Mouse (Mus musculus): ENCODE results near the gene Myo5a. TPM values are rescaled to one million over a fixed set of nuclear protein-coding genes. Genes with fewer than 3 reads are reported as not detected.
"Not testable (repeated sequence)": the region's sequence is repeated elsewhere in the genome, so short reads cannot be mapped to it uniquely, and the experiment has no call there.

The Myo5a gene
- polyA plus RNA-seq, 1 experiment from 2014 or later: 6.4 TPM

GRCm38 (mm10) chr9:75236416-75237308, 165.8 kb downstream of the Myo5a start:
- Histone ChIP-seq H3K27ac (no peak overlapping the region), H3K4me2 (no peak overlapping the region), H3K9me3 (replicated peaks) (no peaks in the 10 kb centered on the region), H3K27me3 (peaks cover 9% of the 10 kb centered on the region), H3K36me3 (no peaks in the 10 kb centered on the region), H3K9ac (no peak overlapping the region), H3K4me3 (no peak overlapping the region), H3K4me1 (replicated peaks) (peaks cover 29% of the 10 kb centered on the region)
- 77% methylated on average over 12 of the region's 12 CpGs for WGBS
- no peak for ATAC-seq (replicated peaks; ENCODE audit: insufficient number of reproducible peaks, insufficient read depth, low FRiP score, low read depth)

DNA sequence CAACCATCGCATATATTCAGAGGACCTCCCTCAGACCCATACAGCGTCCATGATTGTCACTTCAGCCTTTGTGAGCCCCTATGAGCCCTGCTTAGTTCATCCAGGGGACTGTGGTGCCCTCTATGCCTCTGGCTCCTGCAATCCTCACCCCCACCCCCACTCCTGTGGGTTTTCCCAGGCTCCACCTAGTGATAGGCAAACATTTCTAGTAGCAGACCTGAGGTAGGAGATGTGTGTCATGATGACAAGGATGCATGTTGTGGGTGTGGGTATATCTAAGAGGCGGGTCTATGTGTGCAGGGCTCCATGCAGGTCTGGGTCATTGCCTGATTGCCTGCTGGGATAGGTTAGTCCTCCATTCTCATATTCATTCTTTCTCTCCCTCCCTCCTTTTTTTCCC, 167.4 kb downstream of the Myo5a start:
- H3K36me3 ChIP-seq: no peaks in the 10 kb centered on the region
- no peak overlapping the region for H3K27ac ChIP-seq
- H3K4me1 ChIP-seq (replicated peaks): peaks cover 20% of the 10 kb centered on the region
- no peak overlapping the region for H3K4me3 ChIP-seq
- no peak for ATAC-seq (replicated peaks; ENCODE audit: insufficient number of reproducible peaks, insufficient read depth, low FRiP score, low read depth)
- no peaks in the 10 kb centered on the region for H3K9me3 ChIP-seq (replicated peaks)
- no peak overlapping the region for H3K4me2 ChIP-seq
- WGBS: 83% methylated on average over 3 of the region's 3 CpGs
- H3K27me3 ChIP-seq: no peaks in the 10 kb centered on the region; the same call in 1 of the 2 replicates
- no peak overlapping the region for H3K9ac ChIP-seq

GRCm38 (mm10) chr9:75243052-75243451, 172.2 kb downstream of the Myo5a start:
- no peak for ATAC-seq (replicated peaks; ENCODE audit: insufficient number of reproducible peaks, insufficient read depth, low FRiP score, low read depth)
- H3K4me3 ChIP-seq: no peak overlapping the region

DNA sequence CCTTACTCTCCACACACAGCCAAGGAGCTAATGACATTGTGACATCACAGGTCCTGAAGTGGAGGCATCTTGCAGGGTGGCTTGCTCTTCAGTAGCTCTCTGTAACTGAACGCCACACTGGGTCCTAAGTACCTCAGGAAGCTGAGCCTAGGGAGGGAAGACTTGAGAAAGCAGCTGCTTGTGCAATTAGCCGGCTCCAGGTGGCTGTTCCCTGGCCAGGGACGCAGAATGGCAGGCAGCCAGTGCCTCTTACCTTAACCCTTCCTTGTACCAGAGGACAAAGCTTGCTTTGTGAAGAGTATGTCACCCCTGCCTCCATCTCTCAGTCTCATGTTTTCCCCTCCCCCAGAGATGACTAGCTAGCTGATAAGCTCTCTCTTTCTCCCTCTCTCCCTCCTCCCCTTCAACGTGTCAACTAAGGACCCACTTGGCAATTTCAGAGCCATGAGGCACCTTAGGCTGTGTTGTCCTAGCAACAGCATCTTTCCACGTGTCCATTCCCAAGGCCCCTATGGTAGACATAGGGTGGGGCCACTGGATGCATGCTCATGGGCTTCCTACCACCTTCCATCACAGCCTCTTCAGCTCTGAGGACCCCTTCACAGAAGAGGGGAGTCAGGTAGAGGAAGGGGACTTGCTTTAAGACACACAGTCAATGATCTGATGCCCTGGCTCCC, 173.1 kb downstream of the Myo5a start:
- ATAC-seq (replicated peaks; ENCODE audit: insufficient number of reproducible peaks, insufficient read depth, low FRiP score, low read depth): 0 out of 2 replicates have a peak, but pooled peaks have one; percentile 22
- H3K36me3 ChIP-seq: no peaks in the 10 kb centered on the region
- no peak overlapping the region for H3K4me2 ChIP-seq
- no peak overlapping the region for H3K27ac ChIP-seq
- WGBS: 13% methylated on average over 5 of the region's 5 CpGs
- no peaks in the 10 kb centered on the region; the same call in 1 of the 2 replicates for H3K27me3 ChIP-seq
- H3K4me1 ChIP-seq (replicated peaks): peaks cover 7% of the 10 kb centered on the region; the same call in 1 of the 2 replicates
- no peak overlapping the region for H3K4me3 ChIP-seq
- H3K9ac ChIP-seq: no peak overlapping the region
- no peaks in the 10 kb centered on the region for H3K9me3 ChIP-seq (replicated peaks)

More at GRCm38 (mm10) chr9:75243052-75243451, 172.2 kb downstream of the Myo5a start:
- 61% methylated on average over 6 of the region's 6 CpGs for WGBS
- H3K9me3 ChIP-seq (replicated peaks): no peaks in the 10 kb centered on the region
- no peaks in the 10 kb centered on the region for H3K36me3 ChIP-seq
- no peaks in the 10 kb centered on the region; the same call in 1 of the 2 replicates for H3K27me3 ChIP-seq
- H3K4me1 ChIP-seq (replicated peaks): peaks cover 7% of the 10 kb centered on the region; the same call in 1 of the 2 replicates
- no peak overlapping the region for H3K9ac ChIP-seq
- no peak overlapping the region for H3K4me2 ChIP-seq
- H3K27ac ChIP-seq: no peak overlapping the region

- H3K27ac ChIP-seq: no peak overlapping the region
- no peaks in the 10 kb centered on the region for H3K9me3 ChIP-seq (replicated peaks)
- no peaks in the 10 kb centered on the region for H3K36me3 ChIP-seq
- H3K27me3 ChIP-seq: no peaks in the 10 kb centered on the region; the same call in 1 of the 2 replicates
- no peak for ATAC-seq (replicated peaks; ENCODE audit: insufficient number of reproducible peaks, insufficient read depth, low FRiP score, low read depth)
- H3K4me1 ChIP-seq (replicated peaks): peaks cover 7% of the 10 kb centered on the region; the same call in 1 of the 2 replicates
- 71% methylated on average over 4 of the region's 4 CpGs for WGBS
- H3K4me3 ChIP-seq: no peak overlapping the region
- no peak overlapping the region for H3K4me2 ChIP-seq
- no peak overlapping the region for H3K9ac ChIP-seq
These were observed 173.7 kb downstream of the Myo5a start for GRCm38 (mm10) chr9:75244527-75244926.

DNA sequence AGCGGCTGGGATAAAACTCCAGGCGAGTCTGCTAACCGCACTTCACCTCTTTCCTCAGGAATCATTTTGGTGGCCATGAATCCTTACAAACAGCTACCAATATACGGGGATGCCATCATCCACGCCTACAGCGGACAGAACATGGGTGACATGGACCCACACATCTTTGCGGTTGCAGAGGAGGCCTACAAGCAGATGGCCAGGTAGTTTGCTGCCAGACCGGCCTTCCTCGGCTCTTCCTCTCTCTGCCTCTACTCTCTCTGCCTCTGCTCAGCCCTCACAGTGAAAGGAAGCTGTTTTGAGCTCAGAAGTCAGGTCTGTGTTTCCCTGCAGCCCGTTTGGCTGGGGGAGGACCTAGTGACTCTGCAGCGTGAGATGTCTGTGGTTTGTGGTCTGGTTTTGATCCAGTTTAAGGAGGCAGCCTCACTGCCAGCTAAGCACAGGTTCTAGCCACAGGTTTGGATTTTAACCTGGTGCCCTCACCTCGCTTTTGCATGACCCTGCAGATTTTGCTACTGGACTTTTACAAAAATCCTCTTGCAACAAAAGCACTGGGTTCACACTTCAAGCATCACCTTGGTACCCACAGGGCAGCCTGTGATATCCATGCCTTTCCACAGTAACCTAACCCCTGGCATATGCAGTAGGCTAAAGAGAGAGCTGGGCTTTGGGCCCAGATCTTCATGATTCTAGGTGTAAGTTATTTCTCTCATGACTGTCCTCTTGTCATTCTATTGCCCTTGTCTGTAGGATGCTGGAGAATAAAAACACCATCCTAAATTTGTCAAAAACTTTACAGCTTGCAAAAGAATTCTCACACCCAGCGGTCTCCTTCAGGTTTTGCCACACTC, 175.5 kb downstream of the Myo5a start:
- no peak overlapping the region for H3K27ac ChIP-seq
- H3K4me2 ChIP-seq: no peak overlapping the region
- H3K9me3 ChIP-seq (replicated peaks): no peaks in the 10 kb centered on the region
- no peaks in the 10 kb centered on the region; the same call in 1 of the 2 replicates for H3K27me3 ChIP-seq
- H3K9ac ChIP-seq: no peak overlapping the region
- peaks cover 7% of the 10 kb centered on the region; the same call in 1 of the 2 replicates for H3K4me1 ChIP-seq (replicated peaks)
- H3K36me3 ChIP-seq: no peaks in the 10 kb centered on the region
- ATAC-seq (replicated peaks; ENCODE audit: insufficient number of reproducible peaks, insufficient read depth, low FRiP score, low read depth): no peak
- no peak overlapping the region for H3K4me3 ChIP-seq
- 78% methylated on average over 13 of the region's 13 CpGs for WGBS

GRCm38 (mm10) chr9:75247870-75248269, 177.1 kb downstream of the Myo5a start:
- H3K4me2 ChIP-seq: no peak overlapping the region
- H3K4me3 ChIP-seq: no peak overlapping the region
- H3K36me3 ChIP-seq: no peaks in the 10 kb centered on the region
- H3K27me3 ChIP-seq: no peaks in the 10 kb centered on the region; the same call in 1 of the 2 replicates
- no peak for ATAC-seq (replicated peaks; ENCODE audit: insufficient number of reproducible peaks, insufficient read depth, low FRiP score, low read depth)
- 86% methylated on average over 6 of the region's 6 CpGs for WGBS
- peaks cover 7% of the 10 kb centered on the region; the same call in 1 of the 2 replicates for H3K4me1 ChIP-seq (replicated peaks)
- H3K9me3 ChIP-seq (replicated peaks): no peaks in the 10 kb centered on the region
- no peak overlapping the region for H3K9ac ChIP-seq
- H3K27ac ChIP-seq: no peak overlapping the region

DNA sequence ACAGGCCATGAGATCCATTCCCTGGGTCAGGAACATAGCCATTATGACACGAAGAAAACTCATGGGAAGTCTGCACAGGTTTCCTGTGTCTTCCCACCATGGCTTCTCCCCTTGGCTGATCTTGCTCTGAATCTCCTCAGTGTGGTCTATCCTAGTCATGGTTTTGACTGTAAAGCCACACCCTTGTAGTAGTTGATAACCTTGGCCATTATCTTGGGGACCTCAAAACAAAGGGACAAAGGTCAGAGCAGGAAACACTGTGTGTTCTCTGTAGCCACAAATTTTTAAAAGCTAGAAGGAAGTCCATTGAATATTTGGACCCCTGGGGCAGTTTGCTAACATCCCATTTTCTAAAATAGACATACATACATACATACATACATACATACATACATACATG, 177.5 kb downstream of the Myo5a start:
- Histone ChIP-seq H3K4me2 (no peak overlapping the region), H3K4me1 (replicated peaks) (peaks cover 7% of the 10 kb centered on the region; the same call in 1 of the 2 replicates), H3K27me3 (no peaks in the 10 kb centered on the region), H3K9ac (no peak overlapping the region), H3K36me3 (no peaks in the 10 kb centered on the region), H3K9me3 (replicated peaks) (no peaks in the 10 kb centered on the region), H3K4me3 (no peak overlapping the region), H3K27ac (no peak overlapping the region)
- 61% methylated on average over 1 of the region's 1 CpGs for WGBS
- ATAC-seq (replicated peaks; ENCODE audit: insufficient number of reproducible peaks, insufficient read depth, low FRiP score, low read depth): no peak

GRCm38 (mm10) chr9:75248874-75249273, 178.1 kb downstream of the Myo5a start:
- H3K36me3 ChIP-seq: no peaks in the 10 kb centered on the region
- H3K4me3 ChIP-seq: no peak overlapping the region
- H3K9me3 ChIP-seq (replicated peaks): no peaks in the 10 kb centered on the region
- H3K27me3 ChIP-seq: no peaks in the 10 kb centered on the region
- H3K27ac ChIP-seq: no peak overlapping the region
- H3K4me1 ChIP-seq (replicated peaks): peaks cover 6% of the 10 kb centered on the region; the same call in 1 of the 2 replicates
- no peak for ATAC-seq (replicated peaks; ENCODE audit: insufficient number of reproducible peaks, insufficient read depth, low FRiP score, low read depth)
- no peak overlapping the region for H3K9ac ChIP-seq
- H3K4me2 ChIP-seq: no peak overlapping the region

- not testable (repeated sequence) for H3K27ac ChIP-seq; H3K9ac ChIP-seq; H3K27me3 ChIP-seq; H3K4me3 ChIP-seq; H3K4me2 ChIP-seq; ATAC-seq (replicated peaks; ENCODE audit: insufficient number of reproducible peaks, insufficient read depth, low FRiP score, low read depth); H3K36me3 ChIP-seq; H3K9me3 ChIP-seq (replicated peaks)
- 64% methylated on average over 6 of the region's 6 CpGs for WGBS
- H3K4me1 ChIP-seq (replicated peaks): peaks cover 16% of the 10 kb centered on the region
These were observed 182.3 kb downstream of the Myo5a start for GRCm38 (mm10) chr9:75253158-75253557.

GRCm38 (mm10) chr9:75253766-75254165, 183.0 kb downstream of the Myo5a start:
- H3K4me1 ChIP-seq (replicated peaks): peaks cover 16% of the 10 kb centered on the region
- WGBS: 29% methylated on average over 3 of the region's 3 CpGs
- H3K9me3 ChIP-seq (replicated peaks): no peaks in the 10 kb centered on the region
- no peak overlapping the region for H3K9ac ChIP-seq
- ATAC-seq (replicated peaks; ENCODE audit: insufficient number of reproducible peaks, insufficient read depth, low FRiP score, low read depth): no peak
- H3K4me2 ChIP-seq: no peak overlapping the region
- no peak overlapping the region for H3K4me3 ChIP-seq
- H3K27ac ChIP-seq: peak overlapping the region; percentile 10
- no peaks in the 10 kb centered on the region for H3K27me3 ChIP-seq
- H3K36me3 ChIP-seq: no peaks in the 10 kb centered on the region
